Mouse (Mus musculus) midbrain, embryonic 11.5 days (tissue): Measurements from ENCODE around the gene Bcar1. TPM values are rescaled to one million over a fixed set of nuclear protein-coding genes. Genes with fewer than 3 reads are reported as not detected.

Source experiments
- ATAC-seq: fragments of 200-750 bp; cut with Nextera tagmentation; 2 replicates; pipeline ENCODE4 v1.8.0; 2017; ENCODE audit warnings: moderate TSS enrichment, moderate library complexity; ENCODE audit not compliant: low FRiP score
- DNase-seq: peaks from one replicate; pipeline ENCODE4 v3.0.0; 2015; ENCODE audit warnings: low spot score; ENCODE audit errors: missing footprints
- H3K27ac ChIP-seq: fragments of 300-500 bp; sonication (generic); 2 replicates; pipeline ENCODE4 v1.5.1; 2014; ENCODE audit warnings: low read depth, low read length
- H3K27me3 ChIP-seq: fragments of 300-500 bp; sonication (generic); 2 replicates; pipeline ENCODE4 v1.6.1; 2014; ENCODE audit warnings: mild to moderate bottlenecking, low read length, moderate library complexity, mixed read lengths; ENCODE audit not compliant: control insufficient read depth, insufficient read depth
- H3K36me3 ChIP-seq: fragments of 300-500 bp; sonication (generic); 2 replicates; pipeline ENCODE4 v1.6.1; 2014; ENCODE audit warnings: mild to moderate bottlenecking, low read length, moderate library complexity, mixed read lengths; ENCODE audit not compliant: control insufficient read depth, insufficient read depth
- H3K4me1 ChIP-seq: fragments of 300-500 bp; sonication (generic); 2 replicates; pipeline ENCODE4 v1.6.1; 2014; ENCODE audit warnings: low read length; ENCODE audit not compliant: control insufficient read depth, insufficient read depth
- H3K4me2 ChIP-seq: fragments of 300-500 bp; sonication (generic); 2 replicates; pipeline ENCODE4 v1.6.1; 2014; ENCODE audit warnings: mild to moderate bottlenecking, moderate library complexity
- H3K4me3 ChIP-seq: fragments of 300-500 bp; sonication (generic); 2 replicates; pipeline ENCODE4 v1.5.1; 2014; ENCODE audit warnings: low read depth, low read length
- H3K9ac ChIP-seq: fragments of 300-500 bp; sonication (generic); 2 replicates; pipeline ENCODE4 v1.6.1; 2014; ENCODE audit warnings: low read length
- H3K9me3 ChIP-seq: fragments of 300-500 bp; sonication (generic); 2 replicates; pipeline ENCODE4 v1.6.1; 2016; ENCODE audit warnings: low read length; ENCODE audit not compliant: control insufficient read depth
- WGBS: fragments of 180-500 bp; shearing (Covaris S2); extraction: QIAGEN DNeasy Blood & Tissue Kit; methylation state at CpG from one replicate; pipeline ENCODE4 v1.1.7; 2014; 5-methylcytosine and 5-hydroxymethylcytosine counted together
- polyA plus RNA-seq: library from polyadenylated mRNA; unstranded; fragments of >200 nt; fragmentation: Nextera tagmentation; extraction: Ambion mirVana; gene quantifications from 2 replicates; pipeline ENCODE4 v1.2.1, GENCODE M21; 2014

Gene Bcar1
- polyA plus RNA-seq, 1 experiment from 2014 or later = 42.1 TPM

DNA sequence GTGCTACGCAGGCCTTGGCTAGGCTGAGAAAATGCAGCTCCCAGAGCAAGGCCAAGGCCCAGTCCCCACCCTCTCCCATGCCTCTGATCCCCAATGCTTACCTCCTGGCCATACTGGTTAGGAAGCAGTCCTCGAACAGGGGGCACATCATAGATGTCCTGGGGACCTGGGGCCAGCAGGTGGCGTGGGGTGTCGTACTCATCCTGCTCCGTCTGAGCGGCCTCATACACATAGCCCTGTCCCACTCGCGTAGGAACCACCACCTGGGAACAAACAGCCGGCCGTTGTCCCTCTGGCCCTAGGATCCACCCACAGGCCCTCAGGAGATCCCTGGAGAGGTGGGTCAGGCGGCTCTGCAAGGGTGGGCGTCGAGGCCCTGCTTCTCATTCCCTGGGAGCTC, 28.1 kb downstream of the Bcar1 start:
- Histone ChIP-seq H3K4me2 (no peak overlapping the region), H3K4me3 (no peak overlapping the region), H3K9ac (no peak overlapping the region), H3K36me3 (peaks cover 28% of the 10 kb centered on the region), H3K27me3 (no peaks in the 10 kb centered on the region), H3K27ac (peak overlapping the region; percentile 25; the same call in 1 of the 2 replicates), H3K9me3 (no peaks in the 10 kb centered on the region), H3K4me1 (peaks cover 24% of the 10 kb centered on the region)
- DNase-seq (no peak), ATAC-seq (no peak)
- 87% methylated on average over 13 of the region's 13 CpGs for WGBS

DNA sequence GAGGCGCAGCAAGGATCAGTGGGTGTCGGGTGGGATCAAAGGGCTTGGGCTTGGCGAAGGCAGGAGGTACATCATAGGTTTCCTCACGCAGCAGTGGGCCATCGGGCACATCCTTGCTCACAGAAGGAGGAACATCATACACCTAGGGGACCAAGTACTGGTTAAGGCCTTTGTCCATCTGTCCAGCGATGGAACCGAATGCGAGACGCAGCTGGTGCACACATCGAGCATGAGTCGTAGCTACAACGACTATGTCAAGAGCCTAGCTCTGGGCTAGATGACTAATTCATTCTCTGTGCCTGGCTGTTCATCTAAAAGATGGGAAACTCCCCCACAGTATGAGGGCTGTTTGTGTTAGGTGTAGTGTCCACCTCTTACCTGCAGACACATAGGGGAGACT, 29.3 kb downstream of the Bcar1 start:
- Histone ChIP-seq H3K36me3 (peaks cover 24% of the 10 kb centered on the region), H3K4me1 (peaks cover 24% of the 10 kb centered on the region), H3K9me3 (no peaks in the 10 kb centered on the region), H3K4me2 (no peak overlapping the region), H3K9ac (no peak overlapping the region), H3K27me3 (no peaks in the 10 kb centered on the region), H3K4me3 (no peak overlapping the region), H3K27ac (no peak overlapping the region)
- no peak for ATAC-seq
- DNase-seq = no peak
- WGBS = 97% methylated on average over 12 of the region's 12 CpGs

DNA sequence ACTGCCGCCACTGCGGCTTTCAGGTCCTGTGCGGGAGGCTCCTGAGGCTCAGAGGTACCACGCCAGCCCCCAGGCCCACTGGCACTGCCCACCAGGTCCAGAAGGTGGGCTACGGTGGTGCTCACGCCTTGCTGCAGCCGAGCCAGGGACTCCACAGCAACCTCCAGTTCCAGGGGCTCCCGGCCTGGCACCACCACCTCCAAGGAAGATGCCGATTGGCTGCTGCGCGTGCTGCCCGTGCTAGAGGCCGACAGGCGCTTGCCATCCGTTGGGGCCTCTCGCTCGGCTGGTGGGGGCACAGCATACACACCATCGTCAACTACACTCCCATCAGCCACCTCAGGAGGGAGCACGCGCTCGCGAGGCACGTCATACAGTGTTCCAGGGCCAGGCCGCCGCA, 29.8 kb downstream of the Bcar1 start:
- no peak for DNase-seq

DNA sequence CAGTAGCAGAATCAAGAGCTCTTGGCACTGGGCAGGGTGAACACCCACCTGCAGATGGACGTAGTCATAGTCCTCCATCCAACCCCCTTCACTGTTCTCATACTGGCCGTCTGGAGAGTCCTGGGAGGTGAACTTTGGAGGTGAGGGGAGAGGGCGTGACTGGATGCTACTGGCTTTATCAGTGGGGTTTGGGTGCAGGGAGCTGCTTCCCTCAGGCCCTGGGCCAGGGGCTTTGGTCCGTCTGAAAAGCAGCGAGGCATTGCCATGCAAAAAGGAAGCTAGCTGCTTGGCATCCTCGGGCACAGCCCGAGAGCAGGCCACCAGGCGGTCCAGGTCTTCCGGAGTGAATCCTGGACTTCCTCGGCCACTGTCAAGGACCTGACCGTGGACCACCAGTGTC, 30.3 kb downstream of the Bcar1 start:
- no peaks in the 10 kb centered on the region for H3K9me3 ChIP-seq
- H3K27me3 ChIP-seq = no peaks in the 10 kb centered on the region
- H3K4me2 ChIP-seq = no peak overlapping the region
- peaks cover 24% of the 10 kb centered on the region for H3K36me3 ChIP-seq
- no peak overlapping the region for H3K27ac ChIP-seq
- DNase-seq = no peak
- H3K4me3 ChIP-seq = no peak overlapping the region
- no peak for ATAC-seq
- H3K9ac ChIP-seq = no peak overlapping the region
- 94% methylated on average over 11 of the region's 11 CpGs for WGBS
- H3K4me1 ChIP-seq = peaks cover 23% of the 10 kb centered on the region

More for the DNA sequence above, 29.8 kb downstream of the Bcar1 start:
- no peak overlapping the region for H3K4me3 ChIP-seq
- H3K27me3 ChIP-seq = no peaks in the 10 kb centered on the region
- H3K9me3 ChIP-seq = no peaks in the 10 kb centered on the region
- H3K36me3 ChIP-seq = peaks cover 24% of the 10 kb centered on the region
- no peak overlapping the region for H3K27ac ChIP-seq
- H3K4me2 ChIP-seq = no peak overlapping the region
- no peak for ATAC-seq
- H3K9ac ChIP-seq = no peak overlapping the region
- H3K4me1 ChIP-seq = peaks cover 24% of the 10 kb centered on the region
- 96% methylated on average over 25 of the region's 25 CpGs for WGBS

DNA sequence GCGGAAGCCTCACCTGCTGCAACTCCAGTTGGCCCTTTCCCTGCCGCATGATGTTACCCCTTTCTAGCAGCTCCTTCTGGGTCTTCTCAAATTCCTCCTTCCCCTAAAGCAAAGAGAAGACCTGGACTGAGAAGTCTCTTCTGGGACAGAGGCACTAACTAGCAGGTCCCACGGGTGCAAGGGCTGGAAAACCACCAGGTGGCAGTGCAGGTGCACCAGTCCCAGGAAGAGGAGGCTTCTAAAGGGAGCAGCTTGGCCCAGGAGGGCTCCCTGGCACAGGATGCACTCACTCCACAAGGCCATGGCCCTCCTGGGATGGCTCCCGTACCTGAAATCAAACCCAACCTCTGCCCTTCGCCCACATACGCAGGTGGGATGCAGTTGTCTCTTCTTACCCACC, 31.0 kb downstream of the Bcar1 start:
- no peak for ATAC-seq
- no peak overlapping the region for H3K4me2 ChIP-seq
- peaks cover 24% of the 10 kb centered on the region for H3K36me3 ChIP-seq
- H3K4me3 ChIP-seq = no peak overlapping the region
- no peak overlapping the region for H3K27ac ChIP-seq
- no peak overlapping the region for H3K9ac ChIP-seq
- peaks cover 17% of the 10 kb centered on the region for H3K4me1 ChIP-seq
- H3K27me3 ChIP-seq = no peaks in the 10 kb centered on the region
- 87% methylated on average over 6 of the region's 6 CpGs for WGBS
- no peaks in the 10 kb centered on the region for H3K9me3 ChIP-seq
- DNase-seq = peak; percentile 88

DNA sequence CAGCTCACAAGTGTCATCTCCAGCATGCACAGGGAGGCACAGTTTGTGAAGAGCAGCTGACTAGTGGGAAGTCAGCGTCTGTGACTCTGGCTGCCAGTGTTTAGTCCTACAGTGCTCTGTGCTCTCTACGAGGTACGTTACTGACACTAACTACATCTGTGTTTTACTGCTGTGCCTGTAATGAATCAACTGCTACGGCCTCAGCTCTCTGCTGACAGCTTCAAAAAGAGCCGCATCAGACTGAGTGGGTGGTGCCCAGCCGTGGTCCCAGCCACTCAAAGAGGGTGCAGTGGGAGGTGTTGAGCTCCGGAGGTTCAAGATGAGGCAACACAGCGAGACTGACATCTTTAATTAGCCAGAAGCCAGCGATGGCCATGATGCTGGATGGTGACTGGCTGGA, 31.5 kb downstream of the Bcar1 start:
- ATAC-seq (no peak), DNase-seq (no peak)
- Histone ChIP-seq H3K9ac (no peak overlapping the region), H3K4me2 (no peak overlapping the region), H3K9me3 (no peaks in the 10 kb centered on the region), H3K4me1 (peaks cover 12% of the 10 kb centered on the region), H3K27me3 (no peaks in the 10 kb centered on the region), H3K4me3 (no peak overlapping the region), H3K27ac (no peak overlapping the region), H3K36me3 (peaks cover 24% of the 10 kb centered on the region)
- WGBS = 90% methylated on average over 9 of the region's 9 CpGs

DNA sequence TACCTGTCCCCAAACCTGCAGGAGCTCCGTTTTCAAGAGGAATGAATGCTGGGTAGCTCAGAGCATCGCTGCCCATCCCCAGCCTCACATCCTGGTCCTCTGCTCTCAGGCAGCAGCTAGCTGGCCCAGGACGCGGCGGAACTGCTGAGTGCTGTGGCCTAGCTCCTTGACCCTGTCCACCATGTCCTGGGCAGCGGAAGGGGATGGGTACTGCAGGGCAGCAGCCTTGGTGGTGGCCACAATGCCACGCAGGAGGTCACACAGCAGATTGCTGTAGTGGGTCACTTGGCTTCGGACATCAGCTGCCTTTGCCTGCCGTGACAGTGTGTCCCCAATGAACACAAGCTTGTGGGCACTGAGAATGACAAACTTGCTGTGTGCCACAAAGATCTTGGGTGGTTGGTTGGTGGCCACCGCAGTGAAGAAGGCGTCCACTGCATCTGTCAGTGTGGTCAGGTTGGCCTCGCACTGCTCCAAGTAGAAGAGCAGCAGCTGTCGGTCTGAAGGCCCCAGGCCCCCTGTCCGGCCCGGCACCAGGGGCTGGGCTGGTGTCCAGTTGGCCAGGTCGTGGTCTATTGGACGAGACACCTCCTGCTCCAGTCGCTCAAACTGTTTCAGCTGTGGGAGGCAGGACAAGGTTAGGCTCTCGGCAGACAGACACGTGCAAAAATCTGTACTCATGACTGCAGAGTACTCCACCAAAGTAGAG, 32.7 kb downstream of the Bcar1 start:
- H3K27ac ChIP-seq = no peak overlapping the region
- no peak overlapping the region for H3K9ac ChIP-seq
- no peaks in the 10 kb centered on the region for H3K9me3 ChIP-seq
- DNase-seq = no peak
- WGBS = 95% methylated on average over 20 of the region's 20 CpGs
- peaks cover 24% of the 10 kb centered on the region for H3K36me3 ChIP-seq
- H3K4me1 ChIP-seq = peaks cover under 1% of the 10 kb centered on the region; the same call in 1 of the 2 replicates
- H3K4me2 ChIP-seq = no peak overlapping the region
- ATAC-seq = no peak
- H3K27me3 ChIP-seq = no peaks in the 10 kb centered on the region
- no peak overlapping the region for H3K4me3 ChIP-seq

DNA sequence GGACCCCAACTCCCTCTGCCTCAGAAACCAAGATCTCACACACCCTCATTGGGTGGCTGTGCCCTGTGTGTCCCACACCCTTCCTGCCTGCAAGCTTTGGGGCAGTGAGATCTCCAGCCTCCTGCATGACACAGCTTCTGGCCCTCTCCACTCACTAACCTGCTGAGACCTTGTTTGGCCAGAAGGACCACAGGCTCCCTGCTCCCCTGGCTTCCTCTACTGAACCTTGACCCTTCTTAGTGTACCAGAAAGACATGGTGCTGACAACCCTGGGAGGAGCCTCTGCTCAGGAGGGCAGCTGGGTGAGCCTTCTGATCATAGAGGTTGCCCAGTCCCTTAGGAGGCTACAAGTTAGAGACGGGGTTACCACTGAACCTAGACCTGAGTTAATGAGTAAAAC, 34.4 kb downstream of the Bcar1 start:
- H3K9ac ChIP-seq = no peak overlapping the region
- 76% methylated on average over 1 of the region's 1 CpGs for WGBS
- H3K27me3 ChIP-seq = no peaks in the 10 kb centered on the region
- no peak overlapping the region for H3K27ac ChIP-seq
- H3K36me3 ChIP-seq = peaks cover 19% of the 10 kb centered on the region
- H3K9me3 ChIP-seq = no peaks in the 10 kb centered on the region
- ATAC-seq (no peak), DNase-seq (no peak)
- H3K4me3 ChIP-seq = no peak overlapping the region
- no peak overlapping the region for H3K4me2 ChIP-seq
- no peaks in the 10 kb centered on the region for H3K4me1 ChIP-seq

DNA sequence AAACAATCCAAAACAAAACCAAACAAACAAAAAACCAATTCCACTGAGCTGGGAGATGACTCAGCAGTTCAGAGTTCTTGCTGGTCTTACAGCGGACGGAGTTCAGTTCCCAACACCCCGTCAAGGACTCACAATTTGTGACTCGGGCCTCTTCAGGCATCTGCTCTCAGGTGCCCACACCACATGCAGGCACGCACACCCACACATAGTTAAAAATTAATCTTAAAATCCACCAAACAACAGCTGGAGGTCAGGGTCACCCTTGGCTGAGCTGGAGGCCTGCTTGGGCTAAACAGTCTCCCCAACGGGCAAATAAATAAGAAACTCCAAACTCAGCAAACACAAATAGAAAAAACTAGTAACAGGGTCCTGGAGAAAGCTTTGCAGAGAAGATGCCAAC, 35.3 kb downstream of the Bcar1 start:
- Histone ChIP-seq H3K4me3 (no peak overlapping the region), H3K4me1 (no peaks in the 10 kb centered on the region), H3K27me3 (no peaks in the 10 kb centered on the region), H3K27ac (no peak overlapping the region), H3K9me3 (no peaks in the 10 kb centered on the region), H3K9ac (no peak overlapping the region), H3K36me3 (peaks cover 17% of the 10 kb centered on the region), H3K4me2 (no peak overlapping the region)
- DNase-seq (no peak), ATAC-seq (no peak)
- WGBS = 85% methylated on average over 6 of the region's 6 CpGs
